Mouse (Mus musculus) liver, postnatal 0 days (tissue): ENCODE measurements around the gene Igsf3. TPM values are rescaled to one million over a fixed set of nuclear protein-coding genes. Genes with fewer than 3 reads are reported as not detected.
"Not testable (repeated sequence)": the region's sequence is repeated elsewhere in the genome, so short reads cannot be mapped to it uniquely, and the experiment has no call there.

ENCODE experiments used
- ATAC-seq: fragments of 200-750 bp; cut with Nextera tagmentation; 2 replicates; pipeline ENCODE4 v1.8.0; 2017; ENCODE audit warnings: mild to moderate bottlenecking, moderate library complexity
- DNase-seq: peaks from one replicate; pipeline ENCODE4 v3.0.0-alpha.2; 2016
- H3K27ac ChIP-seq: fragments of 300-500 bp; sonication (generic); 2 replicates; pipeline ENCODE4 v1.5.1; 2014; ENCODE audit warnings: antibody characterized with exemption, moderate library complexity, mild to moderate bottlenecking, low read depth
- H3K27me3 ChIP-seq: fragments of 300-500 bp; sonication (generic); 2 replicates; pipeline ENCODE4 v1.6.1; 2014; ENCODE audit warnings: low read length, control low read depth, mixed read lengths; ENCODE audit not compliant: insufficient read depth
- H3K36me3 ChIP-seq: fragments of 300-500 bp; sonication (generic); replicated peaks from 2 replicates; pipeline ENCODE4 v1.6.1; 2014; ENCODE audit warnings: mild to moderate bottlenecking, control low read depth, low read length, moderate library complexity, mixed read lengths; ENCODE audit not compliant: insufficient read depth
- H3K4me1 ChIP-seq: fragments of 300-500 bp; sonication (generic); 2 replicates; pipeline ENCODE4 v1.6.1; 2014; ENCODE audit warnings: antibody characterized with exemption, mild to moderate bottlenecking, control low read depth; ENCODE audit not compliant: insufficient read depth
- H3K4me2 ChIP-seq: fragments of 300-500 bp; sonication (generic); 2 replicates; pipeline ENCODE4 v1.6.1; 2014; ENCODE audit warnings: low read depth, mild to moderate bottlenecking, low read length, moderate library complexity, mixed read lengths
- H3K4me3 ChIP-seq: fragments of 300-500 bp; sonication (generic); 2 replicates; pipeline ENCODE4 v1.5.1; 2014; ENCODE audit warnings: low read depth, low read length
- H3K9ac ChIP-seq: fragments of 300-500 bp; sonication (generic); replicated peaks from 2 replicates; pipeline ENCODE4 v1.6.1; 2014; ENCODE audit warnings: mild to moderate bottlenecking, moderate library complexity
- H3K9me3 ChIP-seq: fragments of 300-500 bp; sonication (generic); 2 replicates; pipeline ENCODE4 v1.6.1; 2016; ENCODE audit warnings: mild to moderate bottlenecking, control low read depth, low read length, mixed read lengths
- CTCF ChIP-seq: sonication (generic); IDR thresholded peaks from 2 replicates; pipeline ENCODE4 v1.5.1; 2016; ENCODE audit warnings: antibody characterized with exemption, low read depth
- EP300 ChIP-seq: IDR thresholded peaks from 2 replicates; pipeline ENCODE4 v1.6.1; 2016; ENCODE audit warnings: antibody characterized with exemption, low read depth, mild to moderate bottlenecking
- WGBS: fragments of 180-500 bp; shearing (Covaris S2); extraction: QIAGEN DNeasy Blood & Tissue Kit; methylation state at CpG from one replicate; pipeline ENCODE4 v1.1.7; 2014; ENCODE audit not compliant: insufficient replicate concordance; 5-methylcytosine and 5-hydroxymethylcytosine counted together
- polyA plus RNA-seq: library from polyadenylated mRNA; unstranded; fragments of >200 nt; fragmentation: Nextera tagmentation; extraction: Ambion mirVana; gene quantifications from 2 replicates; pipeline ENCODE4 v1.2.1, GENCODE M21; 2015

Igsf3 gene
- polyA plus RNA-seq, 1 experiment from 2014 or later: 1.7 TPM

- ATAC-seq: no peak
- Histone ChIP-seq H3K4me1 (no peaks in the 10 kb centered on the region), H3K36me3 (no peaks in the 10 kb centered on the region), H3K4me3 (no peak overlapping the region), H3K4me2 (no peak overlapping the region), H3K9me3 (no peaks in the 10 kb centered on the region), H3K9ac (no peak overlapping the region), H3K27me3 (no peaks in the 10 kb centered on the region), H3K27ac (no peak overlapping the region)
- no peak for TF ChIP-seq CTCF
- TF ChIP-seq EP300: no peak
- 56% methylated on average over 8 of the region's 8 CpGs for WGBS
- DNase-seq: no peak
These were observed 30.7 kb downstream of the Igsf3 start for GRCm38 (mm10) chr3:101407568-101407967.

GRCm38 (mm10) chr3:101408953-101409750 lies 32.3 kb downstream of the Igsf3 start:
- no peak overlapping the region for H3K4me2 ChIP-seq
- 56% methylated on average over 20 of the region's 20 CpGs for WGBS
- ATAC-seq (no peak), DNase-seq (no peak)
- H3K4me1 ChIP-seq: no peaks in the 10 kb centered on the region
- H3K9ac ChIP-seq: no peak overlapping the region
- H3K27ac ChIP-seq: no peak overlapping the region
- no peaks in the 10 kb centered on the region for H3K27me3 ChIP-seq
- H3K36me3 ChIP-seq: no peaks in the 10 kb centered on the region
- no peaks in the 10 kb centered on the region for H3K9me3 ChIP-seq
- H3K4me3 ChIP-seq: no peak overlapping the region
- no peak for TF ChIP-seq EP300
- TF ChIP-seq CTCF: no peak

- H3K9ac ChIP-seq: no peak overlapping the region
- ATAC-seq (no peak), DNase-seq (no peak)
- no peak overlapping the region for H3K4me3 ChIP-seq
- H3K4me1 ChIP-seq: no peaks in the 10 kb centered on the region
- H3K4me2 ChIP-seq: no peak overlapping the region
- TF ChIP-seq EP300: no peak
- TF ChIP-seq CTCF: no peak
- H3K27me3 ChIP-seq: no peaks in the 10 kb centered on the region
- H3K36me3 ChIP-seq: no peaks in the 10 kb centered on the region
- whole genome bisulfite sequencing: 73% methylated on average over 2 of the region's 2 CpGs
- no peak overlapping the region for H3K27ac ChIP-seq
- no peaks in the 10 kb centered on the region for H3K9me3 ChIP-seq
These were observed 33.3 kb downstream of the Igsf3 start for GRCm38 (mm10) chr3:101410202-101410601.

- no peak overlapping the region for H3K9ac ChIP-seq
- no peaks in the 10 kb centered on the region for H3K9me3 ChIP-seq
- TF ChIP-seq CTCF (no peak), EP300 (no peak)
- 53% methylated on average over 3 of the region's 3 CpGs for WGBS
- H3K4me3 ChIP-seq: no peak overlapping the region
- ATAC-seq (no peak), DNase-seq (no peak)
- H3K27me3 ChIP-seq: no peaks in the 10 kb centered on the region
- H3K27ac ChIP-seq: no peak overlapping the region
- no peak overlapping the region for H3K4me2 ChIP-seq
- H3K4me1 ChIP-seq: no peaks in the 10 kb centered on the region
- H3K36me3 ChIP-seq: no peaks in the 10 kb centered on the region
These were observed 33.9 kb downstream of the Igsf3 start for GRCm38 (mm10) chr3:101410745-101411144.

- Histone ChIP-seq H3K27me3 (no peaks in the 10 kb centered on the region), H3K36me3 (no peaks in the 10 kb centered on the region), H3K4me2 (no peak overlapping the region), H3K27ac (no peak overlapping the region), H3K4me3 (no peak overlapping the region), H3K9ac (no peak overlapping the region), H3K4me1 (no peaks in the 10 kb centered on the region), H3K9me3 (no peaks in the 10 kb centered on the region)
- ATAC-seq (no peak), DNase-seq (no peak)
- TF ChIP-seq EP300 (no peak), CTCF (no peak)
- 74% methylated on average over 3 of the region's 3 CpGs for WGBS
These were observed 34.7 kb downstream of the Igsf3 start for GRCm38 (mm10) chr3:101411626-101412025.

GRCm38 (mm10) chr3:101412115-101412514 lies 35.2 kb downstream of the Igsf3 start:
- Histone ChIP-seq H3K4me2 (no peak overlapping the region), H3K27ac (no peak overlapping the region), H3K9me3 (no peaks in the 10 kb centered on the region), H3K36me3 (no peaks in the 10 kb centered on the region), H3K9ac (no peak overlapping the region), H3K4me3 (no peak overlapping the region), H3K4me1 (no peaks in the 10 kb centered on the region), H3K27me3 (no peaks in the 10 kb centered on the region)
- 71% methylated on average over 6 of the region's 6 CpGs for WGBS
- ATAC-seq (no peak), DNase-seq (no peak)
- TF ChIP-seq EP300 (no peak), CTCF (no peak)

GRCm38 (mm10) chr3:101413013-101413412 lies 36.1 kb downstream of the Igsf3 start:
- H3K36me3 ChIP-seq, H3K27ac ChIP-seq, H3K4me3 ChIP-seq, H3K9ac ChIP-seq, H3K27me3 ChIP-seq, H3K4me2 ChIP-seq, DNase-seq, H3K4me1 ChIP-seq, ATAC-seq, H3K9me3 ChIP-seq: not testable (repeated sequence)
- 80% methylated on average over 5 of the region's 5 CpGs for WGBS
